Mouse (Mus musculus) spleen, postnatal 36 days (tissue): ENCODE data around the gene Zbtb34.

Experiments
- DNase-seq, 2 experiments: peaks; one replicate each; pipeline ENCODE4 v3.0.0; 2022; ENCODE audit warnings: low spot score in 2 of 2, mixed read lengths in 1 of 2

Gene Zbtb34

DNA sequence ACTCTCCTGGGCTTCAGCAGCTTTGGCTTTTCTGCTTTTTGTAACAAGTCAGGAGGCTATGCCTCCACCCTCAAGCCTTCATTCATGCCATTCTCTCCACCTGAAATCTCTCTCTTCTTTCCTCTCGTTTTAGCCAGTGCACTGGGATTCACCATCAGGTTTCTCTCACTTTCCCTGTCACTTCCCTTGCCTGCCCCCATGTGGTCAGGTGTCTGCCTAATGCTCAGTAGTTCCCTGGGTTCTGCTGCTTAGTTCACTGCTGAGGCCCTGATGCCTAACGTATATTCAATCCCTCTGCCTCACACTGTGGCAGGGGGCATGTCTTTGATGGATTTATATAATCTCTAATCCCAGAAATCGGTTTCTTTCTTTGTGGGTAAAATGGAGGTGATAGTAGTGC, 29.9 kb downstream of the Zbtb34 start:
- DNase-seq, result no peak

DNA sequence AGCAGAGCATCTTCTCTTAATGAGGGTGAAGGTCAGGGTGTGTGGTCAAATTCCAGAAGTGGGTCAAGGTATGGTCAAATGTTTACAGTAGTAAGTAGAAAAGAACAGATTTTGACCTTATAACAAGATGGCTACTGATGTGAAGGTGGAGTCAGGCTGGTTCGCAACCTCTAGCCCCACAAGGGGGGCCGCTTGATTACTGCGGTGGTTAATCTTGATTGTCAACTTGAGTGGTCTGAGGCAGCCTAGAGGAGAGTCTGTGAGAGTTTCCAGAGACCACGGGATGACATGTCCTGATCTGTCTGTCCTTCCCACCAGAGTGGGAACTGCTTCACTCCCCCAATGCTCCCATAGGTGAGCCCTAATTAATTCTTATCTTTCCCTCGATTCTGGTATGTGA, 30.6 kb downstream of the Zbtb34 start:
- no peak for DNase-seq

GRCm38 (mm10) chr2:33399091-33399490, 32.0 kb downstream of the Zbtb34 start:
- no peak for DNase-seq

GRCm38 (mm10) chr2:33397036-33397435, 34.1 kb downstream of the Zbtb34 start:
- DNase-seq, result no peak

- no peak for DNase-seq
Observed at GRCm38 (mm10) chr2:33395053-33395452, 36.1 kb downstream of the Zbtb34 start.

GRCm38 (mm10) chr2:33393951-33394635, 37.0 kb downstream of the Zbtb34 start:
- no peak for DNase-seq

GRCm38 (mm10) chr2:33393021-33393420, 38.1 kb downstream of the Zbtb34 start:
- DNase-seq, result no peak

DNA sequence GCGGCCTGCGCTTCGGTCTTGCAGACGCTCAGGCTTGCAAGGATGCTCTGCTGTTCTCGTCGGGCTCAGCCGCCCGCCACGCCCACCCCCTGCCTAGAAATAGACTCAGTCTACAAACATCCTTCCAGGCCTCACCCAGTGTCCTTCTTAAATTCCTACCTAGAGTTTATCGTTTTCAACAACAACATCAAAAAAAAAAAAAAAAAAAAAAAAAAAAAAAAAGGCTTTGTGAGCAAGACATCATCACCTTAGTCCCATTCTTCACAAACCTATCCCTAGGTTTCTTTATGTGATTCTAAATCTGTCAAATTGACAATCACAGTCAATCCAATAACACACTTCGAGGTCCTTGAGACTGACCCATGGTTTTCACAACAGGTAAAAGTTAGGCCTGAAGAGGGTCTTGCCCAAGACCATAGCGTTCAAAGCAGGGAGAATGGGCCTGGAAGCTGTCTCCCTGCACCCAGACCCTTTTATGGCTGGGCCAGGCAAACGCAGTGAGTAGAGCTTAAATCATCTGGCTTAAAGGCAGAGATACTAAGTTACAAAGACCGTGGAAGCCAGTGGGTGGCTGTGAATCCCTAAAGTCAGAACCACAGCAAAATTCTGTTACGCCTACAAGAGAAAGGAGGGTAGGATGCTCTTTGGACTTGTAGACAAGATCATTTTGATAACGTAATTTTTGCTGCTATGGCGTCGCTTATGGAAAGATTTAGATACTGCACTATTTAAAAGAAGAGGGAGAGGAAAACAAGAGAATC, 59.3 kb downstream of the Zbtb34 start:
- DNase-seq, result no peak

GRCm38 (mm10) chr2:33370777-33371647, 60.1 kb downstream of the Zbtb34 start, which contains the start of gene Ralgps1:
Gene Ralgps1, minus strand, starts transcription at chr2:33371486.
- peak; percentile 95 for DNase-seq

- DNase-seq, result no peak
Observed at GRCm38 (mm10) chr2:33370276-33370776, 60.8 kb downstream of the Zbtb34 start.

DNA sequence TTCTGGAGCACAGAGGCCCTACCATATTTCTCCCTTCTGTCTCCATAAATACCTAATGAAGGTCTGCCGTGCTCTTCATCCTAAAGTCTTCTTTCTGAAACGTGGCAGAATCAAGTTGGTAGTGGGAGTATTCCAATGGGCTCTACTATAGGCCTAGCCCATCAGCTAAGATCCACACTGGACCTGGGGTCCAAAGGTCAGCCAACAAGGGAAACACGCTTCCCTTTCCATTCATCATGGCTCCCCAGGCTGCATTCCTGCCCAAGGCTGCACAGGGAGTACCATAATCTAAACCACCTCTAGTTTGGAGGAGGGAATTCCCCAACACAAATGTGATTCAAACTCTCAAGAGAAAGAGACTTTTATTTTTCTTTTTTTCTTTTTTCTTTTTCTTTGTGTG, 61.7 kb downstream of the Zbtb34 start:
- DNase-seq, result no peak

DNA sequence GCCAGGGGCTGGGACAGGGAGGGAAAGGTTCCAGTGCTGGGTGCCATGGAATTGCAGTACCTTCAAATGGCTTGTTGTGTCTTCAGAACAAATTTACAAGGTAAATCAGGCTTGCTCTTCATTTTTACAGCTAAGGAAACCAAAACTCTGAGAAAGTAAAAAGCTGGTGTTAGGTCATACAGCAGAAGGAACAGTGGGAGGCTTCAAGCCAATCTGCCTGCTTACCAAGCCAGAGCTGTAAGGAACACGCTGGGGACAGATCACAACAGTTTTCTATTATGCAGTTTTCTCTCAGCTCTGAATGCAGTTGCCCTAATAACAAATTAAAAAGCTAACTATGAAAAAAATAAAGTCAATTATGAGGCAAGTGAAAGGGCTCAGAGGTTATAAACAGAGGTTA, 62.6 kb downstream of the Zbtb34 start:
- DNase-seq, result no peak

GRCm38 (mm10) chr2:33365703-33366471, 65.2 kb downstream of the Zbtb34 start:
- DNase-seq, result no peak

DNA sequence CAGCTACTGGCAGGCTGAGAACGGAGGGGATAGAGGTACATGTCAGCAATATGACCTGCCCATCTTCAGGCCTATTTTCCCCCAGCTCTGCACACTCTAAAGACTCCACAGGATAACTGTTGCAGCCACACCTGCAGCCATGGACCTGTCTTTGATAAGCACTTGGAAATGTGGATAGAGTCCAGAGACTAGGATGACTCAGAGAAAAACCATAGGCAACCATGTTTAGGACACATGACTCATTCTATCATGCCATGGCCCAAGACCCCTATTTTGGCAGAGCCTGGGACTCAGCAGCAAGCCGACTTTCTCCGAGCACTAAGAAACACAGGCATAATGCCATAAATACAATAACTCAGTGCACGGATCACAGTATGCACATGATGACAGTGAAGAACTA, 66.5 kb downstream of the Zbtb34 start:
- DNase-seq, result no peak

- no peak for DNase-seq
Observed at GRCm38 (mm10) chr2:33363890-33364289, 67.2 kb downstream of the Zbtb34 start.

DNA sequence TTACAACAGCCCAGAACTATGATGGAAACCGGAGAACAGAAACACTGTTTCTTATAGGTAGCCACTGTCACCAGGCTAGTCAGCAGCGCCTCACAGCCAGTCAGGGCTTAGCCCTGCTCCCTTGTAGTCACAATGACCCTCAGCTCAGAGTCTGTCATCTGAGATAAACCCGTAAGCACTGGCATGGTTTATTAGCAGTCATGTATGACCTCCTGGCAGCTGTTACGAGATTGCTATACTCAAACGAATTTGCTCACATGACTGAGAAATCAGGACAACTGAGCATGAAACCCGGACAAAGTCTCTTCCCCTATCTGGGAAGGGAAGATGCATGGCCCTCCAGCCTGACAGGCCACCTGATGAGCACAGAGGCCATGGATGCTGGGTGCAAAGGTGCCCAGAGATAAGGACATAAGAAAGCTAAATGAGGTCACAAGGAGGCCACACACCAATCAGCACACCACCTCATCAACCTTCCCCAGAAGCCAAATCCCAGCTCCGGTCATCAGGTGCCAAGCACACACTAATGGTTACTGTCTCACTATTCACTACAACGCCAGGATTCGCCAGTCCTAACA, 69.9 kb downstream of the Zbtb34 start:
- DNase-seq, result no peak

- DNase-seq, result no peak
Observed at GRCm38 (mm10) chr2:33360564-33360963, 70.6 kb downstream of the Zbtb34 start.

DNA sequence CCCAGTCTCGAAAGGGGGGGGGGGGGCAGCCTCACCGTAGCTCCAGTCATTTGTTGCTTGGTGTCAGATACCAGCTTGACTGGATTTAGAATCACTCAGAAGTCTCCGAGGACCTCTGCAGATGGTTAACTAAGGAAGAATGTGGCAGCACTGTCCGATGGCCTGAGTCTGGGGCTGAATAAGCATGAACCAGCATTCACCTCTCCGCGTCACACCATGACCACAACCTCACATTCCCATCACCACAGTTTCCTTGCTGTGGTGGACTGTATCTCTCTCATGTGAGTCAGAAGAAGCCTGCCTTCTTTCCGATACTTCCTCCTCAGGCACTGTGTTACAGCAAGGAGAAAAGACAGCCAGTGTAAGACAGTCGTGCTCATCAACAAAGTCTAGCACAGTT, 71.9 kb downstream of the Zbtb34 start:
- DNase-seq, result no peak

GRCm38 (mm10) chr2:33357250-33357838, 73.8 kb downstream of the Zbtb34 start:
- no peak for DNase-seq
